ENCODE assay signal across 25 mouse cellular contexts in the genomic region with DNA sequence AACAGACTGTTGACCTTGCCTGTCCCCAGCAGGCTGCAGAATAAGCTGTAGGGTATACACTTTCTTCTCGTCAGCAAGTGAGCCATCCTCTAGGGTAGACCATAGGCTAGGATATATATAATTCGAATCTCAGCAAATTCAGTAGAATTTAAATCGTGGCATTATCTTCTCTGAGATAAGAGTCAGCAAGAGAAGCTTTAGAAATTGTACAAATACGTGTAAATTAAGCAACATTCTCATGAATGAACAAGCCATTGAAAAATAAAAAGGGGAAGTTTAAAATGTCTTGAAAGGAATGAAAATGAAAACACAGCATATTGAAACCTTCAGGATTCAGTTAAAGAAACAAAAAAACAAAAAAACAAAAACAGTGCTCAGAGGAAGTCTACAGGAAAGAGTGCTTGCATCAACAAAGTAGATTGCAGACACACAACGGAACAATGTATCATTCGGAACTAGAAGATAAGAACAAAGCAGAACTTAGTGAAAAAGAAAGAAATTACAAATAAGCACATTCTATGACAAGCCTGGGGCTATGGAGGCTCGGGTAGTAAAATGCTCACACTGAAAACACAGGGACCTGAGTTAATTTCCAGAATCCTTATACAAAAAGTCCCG. TPM values are rescaled to one million over a fixed set of nuclear protein-coding genes. Genes with fewer than 3 reads are reported as not detected.
DNase-seq lines count a peak whose midpoint lies in the region; ATAC-seq and TF ChIP-seq lines count a peak whose summit lies in the region.
"Had no signal": no experiment of that assay in that cellular context is flagged by ENCODE, and none has a peak within 500 bp of the region (broad histone marks: within the 10 kb centered on the region; RNA-seq: fewer than 3 reads in every experiment).

No protein-coding gene starts in this region.

- no peak overlapping the region for H3K9ac ChIP-seq in forebrain, postnatal 0 days
- H3K9ac ChIP-seq: embryonic facial prominence, embryonic 13.5 days; forebrain, embryonic 12.5 days; hindbrain, embryonic 15.5 days; liver, embryonic 14.5 days; stomach, embryonic 15.5 days had no signal

- H3K27me3 ChIP-seq in heart, embryonic 10.5 days (ENCODE audit: insufficient read depth, poor library complexity, severe bottlenecking), result no peaks in the 10 kb centered on the region
- no peaks in the 10 kb centered on the region for H3K27me3 ChIP-seq in megakaryocyte, embryonic 14.5 days (replicated peaks)
- no peaks in the 10 kb centered on the region for H3K27me3 ChIP-seq in forebrain, postnatal 0 days (ENCODE audit: insufficient read depth, low read length)
- H3K27me3 ChIP-seq: embryonic facial prominence, embryonic 13.5 days; forebrain, embryonic 12.5 days; hindbrain, embryonic 15.5 days; stomach, embryonic 15.5 days had no signal

- TF ChIP-seq CTCF in bone marrow macrophage, adult 2 months (IDR thresholded peaks at IDR 0.05; ENCODE audit: low read depth, low read length), result no peak
- TF ChIP-seq CTCF in forebrain, postnatal 0 days (IDR thresholded peaks at IDR 0.05; ENCODE audit: low read depth), result no peak

- intact Hi-C loops in left cerebral cortex, postnatal 10 days (cut with DNase I), result loop anchor here (5.0 kb wide), 1 partner anchor 183 kb away; no protein-coding TSS in a partner anchor

- no peak overlapping the region for H3K4me2 ChIP-seq in forebrain, postnatal 0 days (ENCODE audit: low read depth)
- H3K4me2 ChIP-seq: embryonic facial prominence, embryonic 13.5 days; forebrain, embryonic 12.5 days; hindbrain, embryonic 15.5 days; stomach, embryonic 15.5 days had no signal

- WGBS in heart, embryonic 10.5 days, result 59% methylated on average over 8 of the region's 8 CpGs
- WGBS in forebrain, postnatal 0 days, result 75% methylated on average over 8 of the region's 8 CpGs

- no peak for TF ChIP-seq POLR2A in bone marrow macrophage, adult 2 months (IDR thresholded peaks at IDR 0.05; ENCODE audit: borderline replicate concordance, low read depth, low read length)

- H3K27ac ChIP-seq in heart, embryonic 10.5 days, result no peak overlapping the region
- H3K27ac ChIP-seq in bone marrow macrophage, adult 2 months (ENCODE audit: insufficient read depth, low read depth, low read length), result peak overlapping the region; percentile 72
- no peak overlapping the region for H3K27ac ChIP-seq in forebrain, postnatal 0 days (ENCODE audit: low read depth, low read length)
- H3K27ac ChIP-seq: embryonic facial prominence, embryonic 13.5 days; forebrain, embryonic 12.5 days; hindbrain, embryonic 15.5 days; kidney, postnatal 0 days; liver, embryonic 14.5 days; stomach, embryonic 15.5 days had no signal

- H3K36me3 ChIP-seq in heart, embryonic 10.5 days, result no peaks in the 10 kb centered on the region
- H3K36me3 ChIP-seq in megakaryocyte, embryonic 14.5 days (replicated peaks; ENCODE audit: low read length), result no peaks in the 10 kb centered on the region
- H3K36me3 ChIP-seq in forebrain, postnatal 0 days (ENCODE audit: insufficient read depth), result no peaks in the 10 kb centered on the region
- H3K36me3 ChIP-seq: embryonic facial prominence, embryonic 13.5 days; forebrain, embryonic 12.5 days; hindbrain, embryonic 15.5 days; stomach, embryonic 15.5 days had no signal

- no peak overlapping the region for H3K4me3 ChIP-seq in heart, embryonic 10.5 days
- H3K4me3 ChIP-seq in bone marrow macrophage, adult 2 months (ENCODE audit: insufficient read depth, low read length), result peak overlapping the region; percentile 35
- H3K4me3 ChIP-seq in megakaryocyte, embryonic 14.5 days (replicated peaks), result peak overlapping the region; percentile 67
- H3K4me3 ChIP-seq in forebrain, postnatal 0 days (ENCODE audit: low read depth, low read length), result no peak overlapping the region
- H3K4me3 ChIP-seq: embryonic facial prominence, embryonic 13.5 days; erythroblast, embryonic 14.5 days; forebrain, embryonic 12.5 days; hindbrain, embryonic 15.5 days; stomach, embryonic 15.5 days had no signal

- no peak for ATAC-seq in forebrain, postnatal 0 days
- ATAC-seq: CD4-positive, CD25-positive, alpha-beta regulatory T cell, adult 4 months had no signal

- H3K4me1 ChIP-seq in heart, embryonic 10.5 days, result no peaks in the 10 kb centered on the region
- peaks cover 15% of the 10 kb centered on the region for H3K4me1 ChIP-seq in bone marrow macrophage, adult 2 months (ENCODE audit: control insufficient read depth, insufficient read depth, low read length)
- peaks cover 27% of the 10 kb centered on the region for H3K4me1 ChIP-seq in megakaryocyte, embryonic 14.5 days
- H3K4me1 ChIP-seq in forebrain, postnatal 0 days (ENCODE audit: insufficient read depth), result no peaks in the 10 kb centered on the region
- H3K4me1 ChIP-seq: embryonic facial prominence, embryonic 13.5 days; forebrain, embryonic 12.5 days; hindbrain, embryonic 15.5 days; stomach, embryonic 15.5 days had no signal

- H3K9me3 ChIP-seq in heart, embryonic 10.5 days, result no peaks in the 10 kb centered on the region
- H3K9me3 ChIP-seq in megakaryocyte, embryonic 14.5 days, result peaks cover 5% of the 10 kb centered on the region
- 0 out of 2 replicates have a peak, but pooled peaks cover 3% of the 10 kb centered on the region for H3K9me3 ChIP-seq in forebrain, postnatal 0 days (ENCODE audit: low read length)
- H3K9me3 ChIP-seq: embryonic facial prominence, embryonic 13.5 days; forebrain, embryonic 12.5 days; hindbrain, embryonic 15.5 days; stomach, embryonic 15.5 days had no signal

- DNase-seq in heart, embryonic 10.5 days (ENCODE audit: low spot score), result peak; percentile 46
- DNase-seq in heart, postnatal 4 days, result no peak
- peak; percentile 80 for DNase-seq in 416B (ENCODE audit: low read depth)
- no peak for DNase-seq in forebrain, postnatal 0 days
- DNase-seq in left cerebral cortex, postnatal 10 days (ENCODE audit: extremely low spot score in 1 of 2, low spot score in 2 of 2), result no peak
- DNase-seq: adrenal gland, adult 8-10 months; cerebellum, adult 2 months; cerebellum, postnatal 25 days; embryo, embryonic 11 days; heart, adult 11 months; kidney, adult 2 months; lung, postnatal 4 days; midbrain, embryonic 14.5 days; right cerebral cortex, postnatal 4 days; thymus, postnatal 25 days had no signal

RNA-seq across cellular contexts. Expression of a gene that starts 15.7 kb away (rescaled TPM):
- 27.6 and 32.5 TPM in 2 replicates for polyA plus RNA-seq in heart, embryonic 10.5 days (2016; fragmentation: Nextera tagmentation; extraction: Ambion mirVana)
- total RNA-seq in heart, postnatal 4 days (2021), result 100 to 1,000 TPM; 220 to 227 TPM
- 17.1 and 24.6 TPM in 2 replicates for polyA plus RNA-seq in bone marrow macrophage, adult 2 months (2012; ENCODE audit: insufficient read depth, insufficient read length, missing spikeins)
- polyA plus RNA-seq in megakaryocyte, embryonic 14.5 days (2012; ENCODE audit: insufficient read depth, low replicate concordance), result 0.64 and 2.2 TPM in 2 replicates
- 17.2 and 18.1 TPM in 2 replicates for total RNA-seq in forebrain, postnatal 0 days (2014; rRNA removed)
- 21.2 and 24.7 TPM in 2 replicates for polyA plus RNA-seq in forebrain, postnatal 0 days (2015; fragmentation: Nextera tagmentation; extraction: Ambion mirVana)
- total RNA-seq in left cerebral cortex, postnatal 10 days (2021), result 10 to 100 TPM; 21.8 to 22.7 TPM

RNA-seq across cellular contexts. Expression of a gene that starts 16.5 kb away (rescaled TPM):
- 38.3 and 41.3 TPM in 2 replicates for polyA plus RNA-seq in heart, embryonic 10.5 days (2016; fragmentation: Nextera tagmentation; extraction: Ambion mirVana)
- total RNA-seq in heart, postnatal 4 days (2021), result 10 to 100 TPM; 58.9 to 63.0 TPM
- polyA plus RNA-seq in bone marrow macrophage, adult 2 months (2012; ENCODE audit: insufficient read depth, insufficient read length, missing spikeins), result 139 and 159 TPM in 2 replicates
- polyA plus RNA-seq in megakaryocyte, embryonic 14.5 days (2012; ENCODE audit: insufficient read depth, low replicate concordance), result 14.1 and 20.4 TPM in 2 replicates
- 30.8 and 33.7 TPM in 2 replicates for total RNA-seq in forebrain, postnatal 0 days (2014; rRNA removed)
- 10.3 and 10.9 TPM in 2 replicates for polyA plus RNA-seq in forebrain, postnatal 0 days (2015; fragmentation: Nextera tagmentation; extraction: Ambion mirVana)
- total RNA-seq in left cerebral cortex, postnatal 10 days (2021), result 10 to 100 TPM; 24.9 to 27.4 TPM

Comparison
In these comparisons a context has a peak if more than half of its experiments do, and no peak if none do; other contexts are left out.
1. DNase-seq: peak in heart, embryonic 10.5 days (single experiment) and 416B (single experiment); none in heart, postnatal 4 days (single experiment), forebrain, postnatal 0 days (single experiment) and left cerebral cortex, postnatal 10 days (0 of 2).
2. H3K4me3 ChIP-seq: peak in bone marrow macrophage, adult 2 months (single experiment) and megakaryocyte, embryonic 14.5 days (single experiment); none in heart, embryonic 10.5 days (single experiment) and forebrain, postnatal 0 days (single experiment).